Mouse (Mus musculus): ENCODE measurements around the gene Rsad2. TPM values are rescaled to one million over a fixed set of nuclear protein-coding genes. Genes with fewer than 3 reads are reported as not detected.
"Not testable (repeated sequence)": the region's sequence is repeated elsewhere in the genome, so short reads cannot be mapped to it uniquely, and the experiment has no call there.

The Rsad2 gene
- total RNA-seq (2021) = 1 to 10 TPM; 1.4 to 1.5 TPM
- long read RNA-seq, experiment 1, partial matches to known transcripts = 0 of 2 reads
- long read RNA-seq, experiment 1, other reads (novel, unspliced or antisense) = 0 of 2 reads
- long read RNA-seq, experiment 2, partial matches to known transcripts = 0 of 3 reads
- long read RNA-seq, experiment 2, other reads (novel, unspliced or antisense) = 1 of 3 reads

DNA sequence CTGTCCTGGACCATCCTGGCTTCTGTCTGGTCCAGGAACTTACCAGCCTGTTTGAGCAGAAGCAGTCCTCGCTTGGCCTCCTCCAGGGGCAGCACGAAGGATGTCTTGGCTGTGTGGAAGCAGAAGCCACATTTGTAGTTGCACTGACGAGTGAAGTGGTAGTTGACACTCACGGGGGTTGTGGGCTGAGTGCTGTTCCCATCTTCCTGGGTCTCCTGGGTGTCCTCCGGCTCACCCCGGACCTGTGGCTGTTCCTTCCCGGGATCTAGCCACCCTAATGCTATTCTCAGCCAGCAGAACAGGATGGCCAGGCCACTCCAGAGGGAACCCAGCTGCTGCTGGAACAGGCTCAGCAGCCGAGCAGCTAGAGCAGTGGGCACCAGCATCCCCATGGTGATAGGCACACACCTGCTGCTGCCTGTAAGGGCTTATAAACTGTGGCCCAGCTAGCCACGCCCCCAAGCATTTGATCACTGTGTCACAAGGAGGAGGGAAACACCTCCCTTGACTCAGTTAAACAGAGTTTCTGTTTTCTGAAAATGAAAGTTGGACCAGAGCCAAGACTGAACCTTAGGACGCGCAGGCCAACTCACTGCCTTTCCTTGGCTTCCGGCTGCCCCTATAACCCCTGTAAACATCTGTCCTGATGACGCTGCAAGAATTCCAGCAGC lies at the start of gene Rsad2:
Gene Rsad2 (minus strand): TSS at position 425 of the 671 bp plus-strand sequence.
- intact Hi-C loops (cut with DNase I; ENCODE audit: low total_unique reads) = no loop called here
- DNase-seq = peak; percentile 72

DNA sequence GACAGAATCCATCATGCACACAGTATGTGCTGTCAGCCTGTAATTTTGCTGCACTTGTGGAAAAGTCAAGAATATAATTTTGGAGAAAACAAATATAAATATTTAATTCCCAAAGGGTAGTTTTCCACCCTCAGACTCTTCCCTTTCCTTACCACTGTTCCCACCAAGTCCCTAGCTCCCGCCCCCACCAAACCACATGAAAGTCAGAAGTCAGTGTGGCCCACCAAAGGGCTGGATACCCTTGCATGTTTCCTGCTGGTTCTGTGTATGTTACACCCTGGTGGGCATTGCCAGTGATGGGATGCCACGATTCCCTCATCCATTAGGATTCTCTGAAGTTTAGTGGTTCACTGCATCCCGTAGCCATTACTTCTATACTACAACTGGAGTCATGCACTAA lies 44.8 kb upstream of the Rsad2 start:
- DNase-seq = no peak
- intact Hi-C loops (cut with DNase I; ENCODE audit: low total_unique reads) = no loop called here

DNA sequence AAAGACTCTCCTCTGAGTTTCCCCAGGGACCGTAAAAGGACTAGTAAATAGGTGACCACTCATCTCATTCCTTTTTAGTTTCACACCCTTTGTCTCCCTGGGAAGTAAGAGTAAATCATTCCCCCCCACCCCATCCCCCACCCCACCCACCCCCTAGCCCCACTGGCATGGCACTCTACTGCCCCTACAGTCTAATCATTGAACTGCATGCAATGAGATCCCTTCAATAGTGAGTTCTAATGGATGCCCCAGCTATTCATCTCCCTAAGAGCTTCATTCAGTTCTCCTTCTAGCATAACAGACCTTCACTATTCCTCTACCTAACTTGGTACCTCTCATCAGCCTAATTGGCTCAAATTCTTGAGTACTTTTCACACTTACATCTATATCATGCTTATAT lies 33.7 kb upstream of the Rsad2 start:
- no peak for DNase-seq
- intact Hi-C loops (cut with DNase I; ENCODE audit: low total_unique reads) = no loop called here

DNA sequence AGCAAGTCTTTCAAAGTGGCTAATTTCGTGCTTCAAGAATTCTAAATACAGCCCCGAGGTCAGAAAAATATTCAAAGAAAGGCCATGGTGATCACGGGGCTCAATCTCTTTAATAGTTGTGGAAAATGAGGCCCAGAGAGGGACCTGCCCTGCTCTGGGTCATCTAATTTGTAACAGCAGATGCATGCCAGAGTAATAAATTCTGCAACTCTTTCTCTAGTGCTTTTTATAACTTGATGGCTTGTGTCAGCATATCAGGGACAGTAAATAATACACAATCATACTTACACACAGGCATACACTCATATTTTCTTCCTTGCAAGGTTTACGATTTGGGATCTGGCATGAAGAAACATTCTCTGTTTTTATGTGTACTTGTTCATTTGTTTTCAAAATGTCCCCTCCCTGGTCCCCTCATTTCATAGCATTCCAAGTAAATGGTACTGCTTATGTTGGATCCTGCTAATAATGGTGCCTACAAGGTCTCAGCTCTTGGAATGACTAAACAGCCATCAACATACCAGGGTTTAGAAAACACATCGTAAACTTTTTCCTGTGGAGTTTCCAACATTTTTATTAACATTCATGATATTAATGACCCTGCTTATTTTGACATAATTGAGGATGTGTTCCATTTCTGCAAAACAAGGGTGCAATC lies 32.5 kb upstream of the Rsad2 start:
- intact Hi-C loops (cut with DNase I; ENCODE audit: low total_unique reads) = no loop called here

DNA sequence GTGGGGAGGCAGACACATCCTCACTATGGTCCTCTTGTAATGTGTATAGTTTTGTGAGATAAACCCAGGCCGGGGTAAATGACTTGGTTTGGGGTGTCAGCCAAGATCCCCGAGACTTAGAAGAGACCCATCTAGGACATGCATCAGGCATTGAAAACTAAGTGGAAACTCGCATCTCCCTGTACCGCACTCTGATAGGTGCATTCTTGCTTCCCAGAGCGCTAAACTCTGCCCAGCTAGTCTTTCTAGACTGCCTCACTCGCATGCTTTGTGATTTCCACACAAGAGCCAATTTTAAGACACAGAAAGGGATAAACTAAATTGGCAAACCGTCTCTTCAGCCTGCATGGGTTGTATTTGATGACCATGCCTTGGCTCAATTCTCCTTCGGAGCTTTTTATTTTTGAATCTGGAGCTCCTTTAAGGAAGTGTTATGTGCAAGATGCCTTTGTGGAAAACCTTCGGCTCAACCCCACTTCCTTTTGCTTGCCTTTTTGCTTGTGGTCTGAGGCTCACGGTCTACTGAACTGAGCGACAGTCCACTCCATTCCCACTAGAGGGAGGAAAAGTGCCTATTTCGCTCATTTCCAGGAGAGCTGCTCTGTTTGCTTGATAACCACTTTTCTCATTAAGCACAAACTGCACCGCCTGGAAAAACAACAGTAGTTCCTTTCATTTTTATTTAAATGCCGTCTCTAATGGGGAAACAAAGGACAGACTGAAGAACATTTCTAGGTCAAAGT lies 31.8 kb upstream of the Rsad2 start:
- intact Hi-C loops (cut with DNase I; ENCODE audit: low total_unique reads) = no loop called here
- peak; percentile 9 for DNase-seq

More for the DNA sequence above, 32.5 kb upstream of the Rsad2 start:
- no peak for DNase-seq

DNA sequence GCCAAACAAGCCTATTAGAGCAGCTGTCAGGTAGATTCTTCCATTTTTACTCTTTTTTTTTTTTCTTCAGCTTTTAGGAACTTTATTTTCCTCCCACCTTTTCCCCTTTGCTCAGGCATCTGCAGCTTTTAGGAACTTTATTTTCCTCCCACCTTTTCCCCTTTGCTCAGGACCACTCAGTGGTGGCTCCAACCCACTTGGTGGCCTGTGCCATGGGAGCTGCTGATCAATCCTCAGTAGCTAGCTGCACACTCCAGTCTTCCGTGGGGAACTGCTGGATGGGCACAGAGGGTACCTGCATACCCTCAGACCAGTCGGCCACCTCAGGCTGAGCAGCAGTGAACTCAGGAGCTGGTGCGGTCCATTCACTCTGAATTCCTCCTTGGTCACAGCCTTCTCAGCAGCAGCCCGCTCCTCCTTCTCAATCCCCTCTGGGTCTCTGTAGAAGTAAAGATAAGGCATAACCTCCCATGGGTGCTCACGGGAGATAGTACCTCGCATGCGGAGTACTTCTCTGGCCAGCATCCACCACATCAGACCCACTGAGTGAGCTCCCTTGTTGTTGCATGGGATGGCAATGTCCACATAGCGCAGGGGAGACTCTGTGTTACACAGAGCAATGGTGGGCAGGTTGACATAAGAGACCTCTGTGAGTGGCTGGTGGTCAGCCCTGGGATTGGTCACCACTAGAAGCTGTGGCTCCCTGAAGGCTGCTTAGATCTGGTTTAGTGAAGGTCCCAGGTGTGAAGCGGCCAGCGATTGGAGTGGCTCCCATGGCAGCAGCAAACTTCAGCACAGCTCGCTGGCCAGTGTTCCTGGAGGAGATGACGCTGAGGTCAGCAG lies 29.7 kb upstream of the Rsad2 start:
- DNase-seq; intact Hi-C loops (cut with DNase I; ENCODE audit: low total_unique reads): not testable (repeated sequence)

DNA sequence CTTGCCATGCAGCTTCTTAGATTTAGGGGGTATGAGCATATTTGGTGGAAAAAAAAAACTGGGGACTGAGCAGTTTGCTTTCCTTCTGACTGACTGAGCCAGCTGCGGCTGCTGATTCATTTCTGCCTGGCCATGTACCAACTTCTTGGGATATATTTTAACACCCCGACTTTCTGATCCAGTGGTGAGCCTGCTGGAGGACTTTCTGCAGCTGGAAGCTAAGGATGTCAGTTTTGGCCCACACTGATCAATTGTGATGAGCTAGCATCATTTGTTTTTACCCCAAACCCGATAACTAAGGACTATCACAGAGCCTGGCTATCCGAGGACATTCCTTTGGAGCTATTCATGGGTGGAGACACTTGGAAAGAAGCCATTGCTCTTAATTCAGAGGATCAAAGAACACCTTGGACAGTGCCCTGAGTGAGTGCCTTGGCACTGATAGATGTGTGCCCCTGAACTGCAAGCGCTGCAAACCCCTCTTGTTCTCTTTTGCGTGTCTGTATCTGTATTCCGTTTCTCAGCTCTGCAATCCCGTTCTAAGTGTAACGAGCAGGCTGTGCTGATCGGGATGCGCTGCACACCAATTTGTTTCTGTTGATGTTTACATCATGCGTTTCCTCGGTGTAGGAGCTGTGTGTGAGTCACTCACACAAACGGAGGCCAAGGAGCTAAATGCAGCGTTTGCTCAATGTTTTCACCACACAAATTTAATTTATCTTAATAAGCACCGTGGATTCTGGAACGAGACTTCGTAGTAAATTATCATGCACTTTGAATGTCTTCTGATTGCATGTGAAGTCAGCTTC lies 22.1 kb upstream of the Rsad2 start:
- intact Hi-C loops (cut with DNase I; ENCODE audit: low total_unique reads) = no loop called here

DNA sequence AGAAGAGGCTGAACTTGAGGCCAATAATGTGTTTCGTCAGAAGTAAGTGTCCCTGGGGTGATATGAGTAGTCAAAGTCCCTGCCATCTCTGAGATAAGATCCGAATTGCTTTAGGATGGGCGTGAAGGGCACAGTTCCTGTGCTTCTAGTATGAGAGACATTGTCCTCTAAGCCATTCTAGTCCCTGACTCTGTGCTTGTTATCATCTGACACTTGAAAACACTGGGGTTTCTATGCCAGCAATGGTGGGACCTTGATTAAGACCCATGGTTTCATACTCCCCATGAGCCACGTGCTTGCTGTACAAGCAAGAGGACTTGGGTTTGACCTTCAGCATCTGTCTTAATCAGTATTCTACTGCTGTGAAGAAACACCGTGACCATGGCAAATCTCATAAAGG lies 20.9 kb upstream of the Rsad2 start:
- no peak for DNase-seq
- intact Hi-C loops (cut with DNase I; ENCODE audit: low total_unique reads) = no loop called here

More for the DNA sequence above, 22.1 kb upstream of the Rsad2 start:
- DNase-seq = peak; percentile 54

DNA sequence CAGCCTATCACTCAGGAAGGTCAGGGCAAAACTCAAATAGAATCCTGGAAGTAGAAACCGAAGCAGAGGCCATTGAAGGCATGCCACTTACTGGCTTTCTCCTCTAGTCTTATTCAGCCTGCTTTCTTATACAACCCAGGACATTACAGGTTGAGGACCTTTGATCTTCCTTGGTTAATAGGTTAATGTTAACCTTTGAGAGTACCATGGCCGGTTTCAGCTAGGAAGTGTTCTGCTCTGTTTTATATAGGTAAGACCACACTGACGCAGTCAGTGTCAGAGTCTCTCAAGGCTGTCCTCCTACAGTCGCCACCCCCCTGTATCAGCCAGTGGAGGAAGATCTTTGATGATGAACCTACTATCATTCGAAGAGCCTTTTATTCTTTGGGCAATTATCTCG lies 17.5 kb upstream of the Rsad2 start:
- intact Hi-C loops (cut with DNase I; ENCODE audit: low total_unique reads) = no loop called here

DNA sequence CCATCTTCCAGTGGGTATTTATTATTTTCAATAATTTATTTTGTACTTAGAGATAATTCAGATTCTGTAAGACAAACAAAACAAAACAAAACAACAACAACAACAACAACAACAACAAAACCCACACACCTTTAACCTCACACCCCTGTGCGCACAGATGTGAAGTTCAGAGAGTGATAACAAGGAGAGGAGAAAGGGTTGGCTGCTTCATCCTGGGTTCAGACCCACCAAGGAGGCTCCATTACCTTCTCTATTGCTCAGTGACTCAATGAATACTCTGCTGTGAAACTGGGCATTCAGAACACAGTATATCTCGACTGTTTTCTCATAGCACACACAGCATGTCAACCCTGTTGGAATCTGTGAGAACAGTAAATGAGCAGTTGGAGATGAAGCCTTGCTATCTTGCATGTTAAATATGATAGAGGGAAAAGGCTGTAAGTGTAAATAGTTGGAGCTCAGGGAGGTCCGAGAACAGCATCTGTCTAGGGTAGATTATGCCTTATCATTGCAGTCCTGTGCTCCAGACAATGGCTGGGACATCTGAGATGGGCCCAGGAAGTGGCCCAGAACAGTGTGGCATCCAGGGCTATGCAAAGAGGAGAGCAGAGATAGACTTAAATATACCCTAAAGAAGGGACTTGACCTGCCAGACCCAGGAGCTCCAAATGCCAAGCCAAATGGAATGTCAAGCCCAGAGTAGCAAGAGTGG lies 16.7 kb upstream of the Rsad2 start:
- intact Hi-C loops (cut with DNase I; ENCODE audit: low total_unique reads) = no loop called here
- no peak for DNase-seq

More for the DNA sequence above, 17.5 kb upstream of the Rsad2 start:
- DNase-seq = no peak

DNA sequence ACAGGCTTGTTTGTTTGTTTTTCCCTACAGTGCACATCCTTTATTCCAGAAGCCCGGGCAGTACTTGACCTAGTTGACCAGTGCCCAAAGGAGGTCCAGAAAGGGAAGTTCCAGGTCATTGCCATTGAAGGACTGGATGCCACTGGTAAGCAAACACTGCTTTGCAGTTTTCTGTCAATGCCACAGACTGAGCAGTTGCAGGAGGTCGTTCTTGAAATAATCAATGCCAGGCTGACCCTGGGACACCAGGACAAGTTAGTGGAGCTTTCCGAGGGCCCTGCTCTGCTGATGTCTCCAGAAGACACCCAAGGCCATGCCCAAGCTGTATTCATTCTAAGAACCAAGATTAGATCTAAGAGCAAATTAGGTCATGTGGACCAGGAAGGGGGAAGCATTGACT lies 15.1 kb upstream of the Rsad2 start:
- intact Hi-C loops (cut with DNase I; ENCODE audit: low total_unique reads) = no loop called here
- no peak for DNase-seq

DNA sequence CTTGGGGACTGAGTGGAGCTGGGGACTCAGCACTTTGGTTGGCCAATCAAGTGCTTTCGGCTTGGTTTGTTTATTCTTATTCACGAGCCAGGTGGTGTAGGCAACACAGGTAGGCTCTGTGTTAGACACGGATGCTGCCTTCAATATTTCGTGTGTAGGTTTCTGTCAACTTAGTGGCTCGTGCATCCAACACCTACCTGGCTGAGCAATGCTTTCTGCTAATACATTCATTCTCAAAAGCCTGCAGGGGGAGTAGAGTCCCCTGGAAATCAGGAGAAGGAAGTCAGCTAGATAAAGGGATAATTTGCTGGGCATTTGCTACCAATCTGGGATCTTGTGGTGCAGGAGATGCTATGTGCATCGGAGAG lies 13.8 kb upstream of the Rsad2 start:
- intact Hi-C loops (cut with DNase I; ENCODE audit: low total_unique reads) = no loop called here
- no peak for DNase-seq

DNA sequence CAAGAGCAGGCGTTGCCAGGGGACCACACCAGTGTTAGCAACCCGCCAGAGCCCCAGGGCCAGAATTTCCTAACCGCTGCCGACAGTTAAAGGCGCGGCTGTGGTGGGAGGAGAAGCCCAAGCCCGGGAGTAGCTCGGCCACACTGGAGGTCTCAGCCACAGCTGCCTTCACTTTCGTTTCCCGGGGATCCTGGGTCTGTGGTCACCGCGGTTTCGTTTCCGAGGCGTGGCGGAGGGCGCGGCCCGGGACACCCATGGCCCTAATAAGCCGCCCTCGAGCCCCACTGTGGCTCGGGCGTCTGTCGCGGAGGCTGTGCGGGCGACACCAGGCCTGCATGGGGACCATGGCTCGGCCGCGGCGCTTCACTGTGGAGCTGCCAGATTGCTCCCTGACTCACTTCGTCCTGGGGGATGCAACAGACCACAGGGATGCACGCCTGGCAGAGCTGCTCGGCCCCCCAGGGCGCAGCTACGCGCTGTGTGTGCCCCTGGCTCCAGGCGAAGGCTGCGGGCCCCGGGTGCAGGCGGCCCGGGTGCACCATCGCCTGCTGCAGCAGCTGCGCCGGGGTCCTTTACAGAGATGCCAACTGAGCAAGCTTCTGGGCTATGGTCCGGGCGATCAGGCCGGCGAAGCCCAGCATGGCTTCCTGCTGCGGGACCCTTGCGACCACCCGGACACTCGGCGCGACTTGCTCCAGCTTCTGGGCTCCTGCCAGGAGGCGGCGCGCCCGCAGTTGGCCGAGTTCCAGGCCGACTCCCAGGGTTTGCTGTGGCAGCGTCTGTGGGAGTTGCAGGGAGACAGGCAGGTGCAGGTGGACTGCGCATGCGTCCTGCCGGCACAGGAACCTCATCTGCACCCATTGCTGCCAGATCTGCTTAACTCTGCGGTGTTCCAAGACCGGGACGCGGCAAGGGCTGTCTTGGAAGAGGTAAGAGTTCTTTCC lies 13.1 kb upstream of the Rsad2 start, which contains the start of gene Cmpk2:
Gene Cmpk2 (plus strand): TSS at position 107 of the 944 bp plus-strand sequence.
- intact Hi-C loops (cut with DNase I; ENCODE audit: low total_unique reads) = no loop called here
- DNase-seq = peak; percentile 78

DNA sequence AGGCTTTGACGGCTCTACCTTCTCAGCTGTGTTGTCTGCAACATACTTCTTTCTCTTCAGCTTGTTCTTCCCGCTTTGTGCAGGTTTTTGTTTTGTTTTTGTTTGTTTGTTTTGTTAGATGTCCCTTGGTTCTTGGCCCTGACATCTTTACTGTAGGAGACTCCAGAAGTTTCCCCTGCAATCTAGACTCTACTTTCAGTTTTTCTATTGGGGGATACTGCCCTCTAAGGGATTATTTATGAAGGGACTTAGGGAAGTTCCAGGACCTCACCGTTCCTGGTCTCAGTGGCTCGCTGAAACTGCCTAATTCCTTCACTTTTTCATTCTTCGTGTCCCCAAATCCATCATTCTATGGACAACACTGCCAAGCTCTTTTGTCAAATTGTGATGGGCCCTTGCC lies 9.3 kb upstream of the Rsad2 start:
- intact Hi-C loops (cut with DNase I; ENCODE audit: low total_unique reads) = no loop called here
- no peak for DNase-seq

DNA sequence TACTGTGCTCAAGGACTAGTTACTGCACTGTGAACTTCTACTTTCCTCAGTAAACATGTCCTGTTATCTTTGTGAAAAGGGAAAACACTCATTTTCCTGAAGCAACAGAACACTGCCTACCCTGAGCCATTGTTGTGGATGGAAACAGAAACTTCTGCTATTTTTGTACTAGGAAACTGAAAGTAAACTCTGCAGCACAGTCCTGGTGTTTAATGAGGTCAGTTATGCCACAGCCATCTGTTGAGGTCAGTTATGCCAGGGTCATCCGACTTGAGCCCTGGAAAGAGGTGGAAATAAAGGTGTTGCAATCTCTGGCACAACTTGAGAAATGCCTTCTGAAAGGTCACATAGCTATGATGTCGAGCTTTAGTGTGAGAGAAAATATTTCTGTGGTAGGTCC lies 3.8 kb upstream of the Rsad2 start:
- no peak for DNase-seq

DNA sequence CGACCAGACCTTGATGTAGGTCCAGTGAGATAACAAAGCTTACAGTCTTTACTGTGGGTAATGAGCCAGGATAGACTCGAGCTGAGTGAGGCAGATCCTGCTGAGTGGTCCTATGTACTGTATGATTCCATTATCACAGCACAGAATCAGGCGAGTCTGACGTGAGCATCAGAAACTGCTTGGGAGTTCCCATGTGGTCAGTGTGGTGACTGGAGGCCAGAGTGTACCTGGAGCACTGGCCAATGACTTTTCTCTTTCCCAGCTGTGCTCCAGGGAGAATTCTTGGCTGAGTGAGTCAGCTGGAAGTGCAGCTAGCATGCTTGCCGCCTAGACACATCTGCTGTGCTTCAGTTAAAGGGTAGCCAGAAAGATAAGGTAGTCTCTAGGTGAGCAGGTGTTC lies 1.6 kb downstream of the Rsad2 start:
- intact Hi-C loops (cut with DNase I; ENCODE audit: low total_unique reads) = no loop called here
- no peak for DNase-seq

More for the DNA sequence above, 3.8 kb upstream of the Rsad2 start:
- intact Hi-C loops (cut with DNase I; ENCODE audit: low total_unique reads) = no loop called here

DNA sequence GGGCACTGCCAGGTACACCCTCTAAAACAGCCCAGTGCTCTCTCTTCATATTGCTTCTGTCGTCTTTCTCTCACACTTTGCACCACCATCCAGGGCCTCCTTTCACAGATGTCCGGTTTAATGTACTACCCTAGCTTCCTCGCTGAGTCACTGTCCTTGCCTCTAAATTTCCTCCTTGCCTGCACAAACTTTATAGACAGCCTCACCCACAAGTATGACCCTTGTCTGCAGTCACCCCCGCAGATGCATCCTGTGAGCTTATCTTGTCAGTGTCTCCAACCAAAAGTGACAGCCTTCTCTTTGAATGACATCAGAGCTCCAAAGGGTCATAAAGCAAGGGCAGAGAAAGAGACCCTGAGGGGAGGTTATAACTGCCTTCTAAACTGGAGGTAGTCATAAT lies 3.3 kb downstream of the Rsad2 start:
- DNase-seq = no peak
- intact Hi-C loops (cut with DNase I; ENCODE audit: low total_unique reads) = no loop called here
